Mouse (Mus musculus): ENCODE results near the gene Txk. TPM values are rescaled to one million over a fixed set of nuclear protein-coding genes. Genes with fewer than 3 reads are reported as not detected.

Gene Txk
- total RNA-seq, 2 experiments from 2014 or later = 0.10 TPM

DNA sequence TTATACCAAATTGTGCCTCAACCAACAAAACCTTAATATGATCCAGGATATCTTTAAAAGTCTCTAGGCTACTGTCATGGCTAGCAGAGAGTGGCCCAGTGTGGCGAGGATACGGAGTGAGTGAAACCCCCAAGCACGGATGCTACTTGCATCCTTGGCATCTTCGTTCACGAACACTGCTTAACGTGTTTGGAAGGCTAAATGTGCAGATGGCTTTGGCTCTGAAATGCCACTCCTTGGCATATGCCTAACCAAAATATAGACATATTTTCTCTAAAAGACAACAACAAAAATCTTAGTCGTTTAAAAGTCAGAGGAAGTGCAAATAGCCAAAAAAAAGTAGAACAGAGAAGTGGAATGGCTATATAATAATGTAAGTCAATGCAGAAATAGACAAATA is 63.0 kb downstream of the Txk start:
- no peak for DNase-seq

DNA sequence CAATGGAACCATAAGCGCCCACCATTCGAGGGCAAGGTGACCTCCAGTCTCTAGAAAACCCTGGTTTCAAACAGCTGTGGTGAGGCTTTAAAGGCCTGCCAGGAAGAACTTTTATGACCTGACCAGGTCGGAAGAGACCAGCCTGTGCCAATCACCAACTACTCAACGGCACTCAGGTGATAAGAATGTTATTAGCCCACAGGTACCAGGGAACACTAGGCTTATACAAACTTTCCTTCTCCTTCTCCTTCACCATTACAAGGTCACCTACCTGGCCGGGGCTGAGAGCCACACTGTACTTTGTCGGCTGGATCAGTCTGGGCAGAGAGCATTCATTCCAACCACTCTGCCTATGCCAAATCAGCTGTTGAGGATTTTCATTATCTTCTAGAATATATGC is 71.1 kb downstream of the Txk start:
- DNase-seq = no peak

DNA sequence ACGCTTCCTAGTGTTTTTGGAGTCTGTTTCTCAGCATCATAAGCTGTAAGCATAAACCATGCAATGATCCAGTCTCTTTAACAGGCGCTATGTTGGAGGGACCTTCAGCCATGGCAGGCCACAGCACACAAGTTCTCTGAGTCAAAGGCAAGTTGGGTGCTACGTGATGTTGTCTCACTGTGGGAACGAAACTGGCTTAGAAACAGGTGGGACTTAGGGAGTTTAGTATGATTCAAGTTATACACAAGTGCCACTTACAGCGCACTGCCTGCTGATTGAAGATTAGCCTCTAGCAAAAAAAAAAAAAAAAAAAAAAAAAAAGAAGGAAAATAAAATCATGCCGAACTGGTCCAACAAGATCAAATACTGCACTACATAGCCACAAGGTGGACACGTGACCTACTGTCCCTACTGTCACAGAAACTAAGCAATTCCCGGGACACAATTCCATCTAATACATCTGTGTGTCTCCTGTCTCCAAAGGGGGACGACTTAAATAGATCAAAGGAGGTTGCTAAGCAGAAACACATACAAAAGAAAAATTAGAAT is 77.5 kb downstream of the Txk start:
- no peak for DNase-seq

DNA sequence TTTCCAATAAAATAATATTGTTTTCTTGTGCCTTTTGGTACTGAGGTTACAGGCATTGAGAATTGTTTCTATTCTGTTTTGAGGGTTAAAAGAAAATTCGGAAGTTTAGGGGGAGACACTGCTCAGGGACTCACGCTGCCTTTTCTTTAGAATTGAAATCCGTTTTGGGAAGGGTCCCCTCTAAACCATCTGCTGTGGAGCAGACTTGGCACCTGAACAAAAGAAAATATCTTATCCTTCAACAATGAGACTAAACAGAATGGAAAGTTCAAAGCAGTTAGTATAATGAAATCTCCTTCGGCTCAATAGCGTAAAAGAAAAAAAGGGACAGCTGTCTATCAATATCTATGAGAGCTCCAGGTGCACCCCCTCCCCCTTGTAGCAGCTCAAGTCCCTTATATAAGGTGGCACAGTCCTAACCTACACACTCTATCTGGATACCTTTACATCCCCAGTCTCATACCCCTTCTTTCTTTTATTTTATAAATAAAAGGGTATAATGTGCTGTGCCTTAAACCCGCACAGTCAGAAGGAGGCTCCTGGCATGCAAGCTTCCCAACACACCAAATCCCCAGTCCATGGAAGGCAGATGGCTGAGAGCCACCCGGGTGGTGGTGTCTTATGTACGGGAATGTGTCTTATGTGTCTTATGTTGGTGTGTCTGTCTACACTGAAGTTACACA is 81.4 kb downstream of the Txk start:
- DNase-seq = no peak

GRCm38 (mm10) chr5:72668351-72668750 is 84.2 kb downstream of the Txk start:
- DNase-seq = no peak

GRCm38 (mm10) chr5:72666428-72666827 is 86.1 kb downstream of the Txk start:
- no peak for DNase-seq

DNA sequence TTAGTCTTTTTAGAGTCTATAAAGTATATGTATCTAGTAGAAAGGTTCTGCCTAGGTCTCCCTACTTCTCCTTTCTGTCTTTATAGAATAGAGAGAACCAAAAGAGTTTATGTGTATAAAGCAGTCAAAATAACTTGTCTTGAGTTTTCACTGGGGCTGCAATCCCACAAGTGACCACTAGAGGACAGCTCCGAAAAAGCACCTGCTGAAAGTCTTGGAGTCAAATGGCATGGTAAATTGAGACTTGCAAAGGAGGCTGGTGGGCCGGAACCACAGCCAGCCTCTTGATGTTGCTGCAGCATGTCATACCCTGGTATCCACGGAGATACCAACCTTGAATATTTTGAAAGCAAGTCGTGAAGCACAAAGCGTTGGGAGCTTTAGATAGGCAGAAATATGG is 87.3 kb downstream of the Txk start:
- peak; percentile 44 to 48 for DNase-seq

DNA sequence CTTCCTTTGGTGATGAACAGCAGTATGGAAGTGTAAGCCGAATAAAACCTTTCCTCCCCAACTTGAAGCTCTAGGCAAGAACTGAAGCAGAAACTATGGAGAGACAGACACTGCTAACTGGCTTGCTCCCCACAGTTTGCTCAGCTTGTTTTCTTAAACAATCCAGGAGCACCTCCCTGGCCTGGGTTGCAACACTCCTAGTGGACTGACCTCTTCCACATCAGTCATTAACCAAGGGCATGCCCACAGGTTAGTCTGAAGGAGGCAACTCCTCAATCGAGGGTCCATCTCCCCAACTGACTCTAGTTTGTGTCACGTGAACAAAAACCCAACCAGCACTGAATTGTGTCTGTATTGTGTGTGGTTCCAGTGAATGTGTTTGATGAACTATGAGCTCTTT is 87.7 kb downstream of the Txk start:
- DNase-seq = no peak

- DNase-seq = no peak
Measured at GRCm38 (mm10) chr5:72664126-72664525, 88.5 kb downstream of the Txk start.

DNA sequence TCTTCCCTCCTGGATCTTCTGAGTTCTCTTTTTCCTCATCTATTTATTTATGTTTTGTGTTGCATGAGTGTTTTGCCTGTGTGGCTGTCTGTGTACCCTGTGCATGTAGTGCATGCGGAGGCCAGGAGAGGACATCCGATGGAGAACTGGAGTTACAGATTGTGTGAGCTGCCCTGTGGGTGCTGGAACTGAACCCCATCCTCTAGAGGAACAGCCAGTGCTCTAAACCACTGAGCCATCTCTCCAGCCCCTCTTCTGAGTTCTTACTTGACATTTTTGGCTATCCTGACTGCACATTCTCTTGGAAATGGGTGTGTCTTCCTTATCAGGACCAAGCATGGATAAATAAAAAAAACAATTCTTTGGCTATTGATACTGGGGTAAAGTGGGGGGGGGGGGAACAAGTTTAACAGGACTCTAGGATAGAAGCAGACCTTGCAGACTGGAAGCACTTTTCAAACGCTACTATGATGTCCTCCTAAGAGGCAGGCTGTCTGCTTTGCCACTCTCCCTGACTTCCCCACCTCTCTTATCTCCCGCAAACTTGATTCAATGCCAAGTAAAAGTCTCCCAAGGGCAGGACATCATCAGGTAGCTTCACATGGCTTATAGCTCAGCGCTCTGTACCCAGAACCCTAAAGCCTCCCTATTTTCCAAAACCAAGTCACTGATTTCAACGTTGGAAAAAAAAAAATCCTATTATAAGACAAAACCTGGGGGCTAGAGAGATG is 91.4 kb downstream of the Txk start:
- DNase-seq = no peak

DNA sequence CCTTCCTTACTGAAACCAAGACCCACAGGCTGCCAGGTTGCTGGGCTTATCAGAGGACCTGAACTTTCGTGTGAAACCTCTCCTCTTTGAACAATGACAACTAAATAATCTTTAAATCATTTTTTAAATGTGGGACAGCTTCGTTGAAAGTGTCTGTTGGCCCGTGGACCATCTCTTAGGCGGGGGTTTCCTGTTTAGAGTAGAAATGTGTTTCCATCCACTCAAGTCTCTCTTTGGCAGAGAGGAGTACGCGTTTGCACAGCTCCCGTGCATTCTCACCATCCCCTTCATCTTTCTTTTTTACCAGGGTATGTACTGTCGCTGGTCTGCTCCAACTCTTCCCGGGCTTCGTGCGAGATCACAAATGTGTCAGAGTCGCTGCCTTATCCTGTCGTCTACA is 94.2 kb downstream of the Txk start:
- no peak for DNase-seq

DNA sequence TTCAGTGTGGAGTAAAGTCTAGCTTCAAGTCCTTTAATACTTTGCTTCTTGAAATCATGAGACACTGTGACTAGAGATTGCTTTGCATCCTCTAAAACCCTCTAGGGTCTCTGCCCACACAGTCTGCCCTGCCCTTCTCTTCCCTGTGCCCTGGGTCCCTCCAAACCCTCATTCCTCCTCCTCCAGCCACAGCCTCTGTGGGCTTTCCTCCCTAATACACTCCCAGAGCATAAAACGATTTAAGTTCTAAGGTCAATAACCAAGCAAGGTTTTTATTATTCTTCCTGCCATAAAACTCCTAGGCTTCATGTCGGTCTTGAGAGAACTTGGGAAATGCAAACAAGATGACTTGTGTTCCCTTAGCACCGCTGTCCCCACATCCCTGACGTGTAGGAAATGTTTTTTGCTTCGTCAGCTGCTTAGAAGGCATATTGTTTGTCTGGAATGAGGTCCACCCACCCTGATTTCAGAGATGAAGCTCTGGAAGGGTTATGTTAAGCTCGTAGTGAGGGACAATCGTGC is 96.2 kb downstream of the Txk start:
- no peak for DNase-seq

GRCm38 (mm10) chr5:72653068-72653674 is 99.4 kb downstream of the Txk start:
- no peak for DNase-seq

DNA sequence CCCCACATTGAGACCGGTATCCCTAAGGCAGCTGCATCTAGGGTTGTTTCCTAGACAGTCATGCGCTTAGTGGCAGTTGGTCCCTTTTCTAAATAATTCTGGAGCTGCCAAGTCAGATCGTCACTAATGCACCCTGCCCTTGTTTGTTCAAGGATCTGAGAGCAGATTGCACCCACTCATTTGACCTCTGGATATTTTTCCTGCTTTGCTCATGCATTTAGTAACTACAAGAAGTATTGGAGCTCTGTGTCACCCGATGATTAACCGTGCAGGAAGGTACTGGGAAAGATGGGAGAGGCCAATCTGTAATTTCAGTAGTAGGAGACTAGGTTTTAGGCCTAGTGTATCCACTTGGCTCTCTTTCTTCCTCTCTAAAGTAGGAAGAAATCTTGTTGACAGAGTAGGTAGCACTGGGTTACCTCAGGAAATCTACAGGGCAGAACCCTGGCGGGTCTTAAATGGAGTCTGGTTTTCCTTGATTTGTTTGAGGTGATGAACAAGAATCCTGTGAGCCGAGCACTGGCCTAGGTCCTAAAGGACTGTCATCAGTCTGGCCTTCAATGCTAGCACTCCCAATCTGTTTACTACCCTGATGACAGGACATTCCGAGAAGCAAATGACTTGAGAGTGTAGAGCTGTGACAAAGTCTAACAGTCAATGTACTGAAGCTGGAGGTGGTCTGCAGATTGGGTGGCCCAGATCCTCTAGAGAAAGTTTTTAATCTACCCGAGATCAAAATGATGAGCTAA is 103.4 kb downstream of the Txk start:
- peak; percentile 14 to 34 for DNase-seq

DNA sequence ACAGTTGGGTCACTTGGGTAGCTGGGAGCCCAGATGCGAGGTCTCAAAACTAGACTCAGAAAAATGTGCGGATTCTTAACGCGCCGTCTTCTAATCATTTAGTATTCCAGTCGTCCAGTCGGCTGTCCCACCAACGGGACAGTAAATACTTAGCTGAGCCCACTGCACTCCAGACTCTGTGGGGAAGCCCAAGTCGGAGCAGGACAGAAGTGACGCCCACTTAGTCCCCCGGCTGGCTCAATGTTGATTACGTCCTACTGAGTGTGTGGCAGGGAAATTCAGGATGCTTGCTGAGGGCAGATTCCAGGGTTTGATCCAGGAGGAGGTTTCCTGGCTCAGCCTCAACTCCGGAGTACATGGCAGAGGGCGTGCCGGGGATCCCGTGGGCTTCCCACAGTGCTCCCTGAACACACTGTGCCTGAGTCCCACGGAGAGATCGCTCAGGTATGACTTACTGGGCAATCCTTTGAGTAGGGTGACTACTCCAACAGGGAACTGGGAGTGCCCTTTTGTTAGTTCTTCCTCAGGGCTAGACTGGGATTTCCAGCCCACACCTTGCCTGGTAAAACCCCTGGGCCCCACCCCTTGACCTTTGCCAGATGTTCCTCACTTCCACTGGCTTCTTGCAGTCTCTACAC is 104.5 kb downstream of the Txk start:
- no peak for DNase-seq

- peak; percentile 82 for DNase-seq
Measured at GRCm38 (mm10) chr5:72647418-72647907, 105.1 kb downstream of the Txk start, which contains the start of gene Nipal1. TSS of gene Nipal1 (plus strand) at chr5:72647795.

DNA sequence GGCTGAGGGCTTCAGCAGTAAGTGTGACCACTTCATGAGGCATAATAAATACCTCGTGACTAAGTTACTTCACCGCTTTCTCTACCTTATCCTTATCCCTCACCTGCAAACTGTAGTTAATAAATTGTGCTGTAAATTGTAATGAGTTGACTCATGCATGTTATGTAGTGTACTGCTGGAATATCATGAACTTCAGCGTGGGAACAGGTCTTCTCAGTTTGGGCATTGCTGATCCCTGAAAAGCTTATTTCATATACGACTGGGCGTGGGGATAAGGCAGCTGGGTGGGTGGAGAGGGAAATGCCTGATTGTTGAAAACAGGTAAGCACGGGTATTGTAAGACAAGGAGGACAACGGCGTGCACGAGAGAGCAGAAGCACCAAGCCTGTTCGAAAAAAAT is 105.6 kb downstream of the Txk start:
- no peak for DNase-seq

DNA sequence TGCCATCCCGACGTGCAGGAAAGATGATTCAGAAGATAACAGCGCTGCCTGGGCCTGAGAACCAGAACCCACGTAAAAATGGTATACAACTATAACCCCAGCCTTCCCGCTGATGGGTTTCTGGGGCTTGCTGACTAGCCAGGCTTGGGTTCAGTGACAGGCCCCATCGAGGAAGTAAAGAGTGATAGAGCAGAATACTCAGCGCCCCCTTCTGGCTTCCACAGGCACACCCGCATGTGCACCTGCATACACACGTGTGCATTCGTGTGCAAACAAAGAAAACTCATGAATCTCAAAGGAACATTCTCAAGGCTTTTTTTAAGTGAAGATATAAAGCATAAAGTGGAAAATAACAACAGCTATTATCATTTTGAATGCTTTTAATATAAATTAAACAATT is 106.4 kb downstream of the Txk start:
- DNase-seq = no peak
